Mouse (Mus musculus): ENCODE measurements around the gene Dlgap1. TPM values are rescaled to one million over a fixed set of nuclear protein-coding genes. Genes with fewer than 3 reads are reported as not detected.
"Not testable (repeated sequence)": the region's sequence is repeated elsewhere in the genome, so short reads cannot be mapped to it uniquely, and the experiment has no call there.

The Dlgap1 gene
- total RNA-seq, 2 experiments from 2014 or later, result 539 to 547 TPM

DNA sequence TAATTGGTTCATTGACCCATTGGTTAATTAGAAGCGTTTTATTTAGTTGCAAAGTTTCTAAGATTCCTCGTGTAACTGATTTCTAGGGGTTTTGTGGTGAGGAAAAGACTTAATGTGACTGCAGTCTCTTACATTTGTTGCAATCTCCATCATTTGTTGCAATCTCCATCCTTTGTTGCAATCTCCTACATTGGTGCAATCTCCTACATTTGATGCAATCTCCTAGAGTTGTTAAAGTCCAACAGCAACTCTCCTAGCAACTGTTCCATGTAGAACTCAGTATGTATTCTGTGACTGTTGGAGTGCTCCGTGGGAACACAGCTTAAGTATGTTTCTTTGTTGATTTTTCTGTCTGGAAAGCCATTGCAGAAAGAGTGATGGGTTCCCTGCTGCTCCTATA is 565.4 kb downstream of the Dlgap1 start:
- no peak for TF ChIP-seq CTCF (conservative IDR thresholded peaks at IDR 0.05)
- Histone ChIP-seq H3K4me3 (no peak overlapping the region), H3K27ac (0 out of 2 replicates have a peak overlapping the region, but pooled peaks have one; percentile 23)
- DNase-seq (ENCODE audit: low spot score in 2 of 2), result no peak

DNA sequence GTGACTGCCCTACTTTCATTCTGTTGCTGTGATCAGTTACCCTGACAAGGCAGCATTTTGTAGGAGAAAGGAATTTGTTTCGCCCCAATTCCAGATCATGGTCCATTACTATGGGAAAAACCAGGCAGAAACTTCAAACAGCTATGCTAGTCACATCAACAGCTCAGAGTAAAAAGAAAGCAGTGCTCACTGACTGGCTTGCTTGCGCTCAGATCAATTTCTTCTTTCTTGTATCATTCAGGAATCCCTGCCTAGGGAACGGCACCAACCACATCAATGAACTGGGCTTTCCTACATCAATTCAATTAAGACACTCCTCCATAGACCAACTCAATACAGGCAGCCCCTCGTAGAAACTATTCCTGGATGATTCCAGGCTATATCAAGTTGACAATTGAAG is 572.9 kb downstream of the Dlgap1 start:
- DNase-seq (ENCODE audit: low spot score in 2 of 2), result no peak
- Histone ChIP-seq H3K27ac (peak overlapping the region; percentile 14; the same call in 1 of the 2 replicates), H3K4me3 (no peak overlapping the region)
- TF ChIP-seq CTCF (conservative IDR thresholded peaks at IDR 0.05), result no peak

DNA sequence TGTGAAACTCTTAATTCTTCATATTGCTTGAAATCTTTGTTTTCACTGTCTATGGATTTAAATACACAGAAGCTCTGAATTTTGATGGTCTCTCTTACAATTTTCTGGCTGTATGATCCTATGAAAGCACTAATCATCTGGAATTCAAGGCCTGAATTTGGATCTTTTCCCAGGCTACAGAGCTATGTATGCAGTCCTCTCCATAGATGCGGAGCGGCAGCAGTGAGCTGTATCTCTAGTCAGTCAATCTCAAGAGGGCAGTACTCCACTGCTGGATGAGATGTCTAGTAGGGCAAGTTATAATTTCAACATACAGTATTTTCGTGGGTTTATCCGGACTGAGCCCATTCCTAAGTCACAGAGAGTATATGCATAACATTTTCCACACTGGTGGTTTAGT is 581.9 kb downstream of the Dlgap1 start:
- TF ChIP-seq CTCF (conservative IDR thresholded peaks at IDR 0.05), result peak; percentile 56
- no peak for DNase-seq (ENCODE audit: low spot score in 2 of 2)
- peak overlapping the region; percentile 21; the same call in 1 of the 2 replicates for H3K27ac ChIP-seq
- no peak overlapping the region for H3K4me3 ChIP-seq

DNA sequence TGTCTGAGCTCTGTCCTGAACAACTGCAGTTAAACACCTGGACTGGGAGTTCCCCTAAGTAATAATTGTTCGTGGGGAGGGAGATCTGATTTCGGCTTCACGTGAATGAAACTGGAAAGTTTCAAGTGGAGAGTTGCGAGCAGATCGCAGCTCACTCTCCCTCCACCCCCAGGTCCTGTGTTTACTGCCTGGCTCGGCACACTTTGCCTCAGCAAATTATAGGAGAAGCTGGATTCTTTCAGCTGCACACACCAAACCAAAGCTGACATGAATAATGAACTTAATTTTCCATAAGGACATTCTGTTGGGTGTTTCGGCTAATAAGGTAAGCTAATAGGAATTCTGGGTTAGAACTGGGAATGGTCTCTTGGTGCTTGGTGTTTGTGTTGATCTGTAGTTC is 592.7 kb downstream of the Dlgap1 start:
- TF ChIP-seq CTCF (conservative IDR thresholded peaks at IDR 0.05), result no peak
- no peak for DNase-seq (ENCODE audit: low spot score in 2 of 2)
- peak overlapping the region; percentile 16; the same call in 1 of the 2 replicates for H3K4me3 ChIP-seq
- peak overlapping the region; percentile 70 for H3K27ac ChIP-seq

DNA sequence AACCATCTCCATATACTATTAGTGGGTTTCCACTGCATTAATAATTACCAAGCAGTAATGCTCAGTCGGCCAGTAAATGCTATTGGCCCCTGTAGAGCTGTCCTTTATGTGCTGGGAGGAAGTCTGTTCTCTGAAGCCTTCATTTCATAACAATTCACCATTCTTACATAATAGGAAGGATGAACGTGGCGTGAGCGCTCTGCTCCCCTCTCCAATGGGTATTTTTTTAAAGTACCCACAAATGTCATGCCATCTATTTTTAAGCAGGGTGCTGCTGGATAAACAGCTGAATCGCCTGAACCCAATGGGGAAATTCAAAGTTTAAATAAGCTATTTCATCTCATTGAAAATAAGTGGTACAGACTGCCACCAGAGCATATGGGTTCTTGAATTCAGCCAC is 602.0 kb downstream of the Dlgap1 start:
- TF ChIP-seq CTCF (conservative IDR thresholded peaks at IDR 0.05), result no peak
- H3K27ac ChIP-seq, result peak overlapping the region; percentile 88
- peak in 1 of 2 experiments; percentile 34 for DNase-seq (ENCODE audit: low spot score in 2 of 2)
- no peak overlapping the region for H3K4me3 ChIP-seq

DNA sequence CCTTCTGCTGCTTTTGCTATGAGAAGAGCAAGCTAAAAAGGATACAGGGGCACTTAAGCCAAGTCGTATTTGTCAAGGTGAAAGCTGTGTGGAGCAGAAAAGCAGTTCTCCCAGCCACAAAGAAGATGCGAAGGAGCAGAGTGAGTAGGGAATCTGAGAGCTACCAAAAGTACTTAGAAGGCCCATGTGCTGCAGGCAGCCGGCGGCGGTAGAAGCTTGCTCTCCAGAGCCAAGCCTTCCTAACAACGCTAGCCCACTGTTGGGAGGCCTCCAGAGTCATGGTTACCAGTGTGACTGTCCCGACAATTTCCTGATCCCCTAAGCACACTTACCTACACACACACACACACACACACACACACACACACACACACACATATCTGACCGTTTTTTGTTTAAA is 614.2 kb downstream of the Dlgap1 start:
- Histone ChIP-seq H3K27ac (peak overlapping the region; percentile 60), H3K4me3 (no peak overlapping the region)
- no peak for TF ChIP-seq CTCF (conservative IDR thresholded peaks at IDR 0.05)
- DNase-seq (ENCODE audit: low spot score in 2 of 2), result no peak

DNA sequence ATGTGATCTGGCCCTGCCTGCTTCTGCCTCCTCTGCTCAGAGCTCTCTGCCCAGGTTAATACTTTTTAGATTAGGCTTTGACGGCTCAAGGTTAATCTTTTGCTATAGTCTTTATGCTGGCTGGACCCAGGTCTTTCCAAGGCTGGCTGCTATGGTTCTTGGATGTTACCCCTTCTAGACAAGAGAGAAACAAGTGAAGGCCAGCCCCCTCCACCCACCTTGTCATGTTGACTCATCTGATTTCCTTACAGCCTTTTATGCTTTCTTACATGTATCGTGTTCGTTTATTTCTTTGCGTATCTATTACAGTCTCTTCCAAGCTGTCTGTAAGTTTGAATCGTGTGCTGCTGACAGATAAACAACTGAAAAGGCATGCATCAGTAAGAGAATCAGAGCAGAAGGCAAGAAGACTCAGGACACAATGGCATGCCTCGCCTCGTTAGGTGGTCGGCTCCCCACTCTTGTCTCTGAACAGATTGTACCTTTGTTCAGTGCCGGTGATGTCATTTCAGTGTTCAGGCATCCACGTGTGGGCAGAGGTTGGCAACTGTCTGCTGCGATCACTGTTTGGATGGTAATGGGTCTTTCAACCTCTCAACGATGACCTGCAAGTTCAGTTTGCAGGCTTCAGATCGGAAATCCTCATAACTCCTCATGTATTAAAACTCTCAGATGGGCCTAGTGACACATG is 618.0 kb downstream of the Dlgap1 start:
- no peak for TF ChIP-seq CTCF (conservative IDR thresholded peaks at IDR 0.05)
- no peak for DNase-seq (ENCODE audit: low spot score in 2 of 2)
- H3K4me3 ChIP-seq, result no peak overlapping the region
- H3K27ac ChIP-seq, result peak overlapping the region; percentile 82

DNA sequence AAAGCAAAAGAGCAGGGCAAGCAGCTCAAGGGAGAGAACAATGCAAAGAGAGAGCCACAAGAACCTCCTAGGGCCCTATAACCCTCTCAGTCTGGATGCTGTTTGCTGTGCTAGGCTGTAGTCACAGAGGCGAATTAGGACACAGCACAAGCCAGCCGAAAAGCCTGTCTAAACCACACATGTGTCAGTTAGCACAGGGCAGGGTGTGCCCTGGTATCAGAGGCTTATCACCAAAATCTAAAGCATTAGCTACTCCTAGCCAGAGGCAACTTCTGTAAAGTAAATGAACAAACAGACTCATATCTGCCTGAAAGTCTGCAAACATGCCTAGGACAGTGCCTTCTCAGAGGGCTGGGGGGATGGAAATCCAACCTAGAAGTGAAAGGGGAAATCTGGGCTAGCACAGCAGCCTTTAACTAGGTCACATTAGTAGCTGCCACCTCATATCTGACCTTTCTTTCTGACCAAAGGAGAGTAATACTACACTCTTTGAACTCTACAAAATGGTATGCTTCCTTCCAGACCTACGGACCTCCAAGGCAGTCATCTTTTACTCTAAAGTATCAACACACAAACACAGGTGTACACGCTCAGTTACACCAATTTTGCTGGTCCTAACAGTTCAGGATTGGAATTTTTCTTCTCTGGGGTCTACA is 619.2 kb downstream of the Dlgap1 start:
- not testable (repeated sequence) for H3K4me3 ChIP-seq; DNase-seq (ENCODE audit: low spot score in 2 of 2)
- peak overlapping the region; percentile 82 for H3K27ac ChIP-seq

DNA sequence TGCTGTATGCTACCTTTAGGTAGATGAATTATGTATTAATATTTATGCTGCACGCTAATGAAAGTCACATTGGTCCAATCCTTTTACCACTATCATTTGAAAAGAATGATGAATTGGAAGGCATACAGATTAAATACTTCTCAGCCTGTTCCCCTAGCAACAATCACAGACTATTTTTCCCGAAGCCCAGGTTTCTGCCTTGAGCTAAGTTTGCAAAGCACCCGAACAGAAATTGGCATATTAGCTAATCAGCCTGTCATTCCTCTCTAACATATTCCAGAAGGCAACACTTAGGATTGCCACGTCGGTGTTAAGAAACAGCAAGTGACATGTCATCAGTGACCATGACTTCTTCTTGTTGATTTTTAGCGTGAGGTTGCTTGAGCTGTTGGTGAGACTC is 619.8 kb downstream of the Dlgap1 start:
- H3K27ac ChIP-seq, result peak overlapping the region; percentile 80
- no peak overlapping the region for H3K4me3 ChIP-seq
- DNase-seq (ENCODE audit: low spot score in 2 of 2), result no peak
- no peak for TF ChIP-seq CTCF (conservative IDR thresholded peaks at IDR 0.05)

DNA sequence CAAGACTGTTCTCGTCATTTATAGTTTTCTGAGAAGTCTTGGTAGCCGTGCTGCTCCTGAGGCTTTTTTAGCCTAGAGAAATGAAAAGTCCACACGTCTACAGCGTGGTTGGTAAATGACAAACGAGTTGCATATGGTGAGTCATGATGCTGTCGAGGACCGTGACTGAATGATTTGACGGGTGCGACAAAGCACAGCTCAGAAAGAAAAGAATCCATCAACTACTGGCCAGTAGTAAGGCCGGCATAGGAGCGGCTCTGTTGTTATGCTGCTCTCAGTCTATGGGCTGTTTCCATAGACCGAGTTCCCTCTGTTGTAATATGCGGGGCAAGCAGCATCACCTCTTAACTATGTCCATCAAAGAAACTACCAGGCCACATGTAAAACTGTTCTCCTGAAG is 620.3 kb downstream of the Dlgap1 start:
- no peak for TF ChIP-seq CTCF (conservative IDR thresholded peaks at IDR 0.05)
- no peak for DNase-seq (ENCODE audit: low spot score in 2 of 2)
- no peak overlapping the region for H3K4me3 ChIP-seq
- H3K27ac ChIP-seq, result peak overlapping the region; percentile 80

DNA sequence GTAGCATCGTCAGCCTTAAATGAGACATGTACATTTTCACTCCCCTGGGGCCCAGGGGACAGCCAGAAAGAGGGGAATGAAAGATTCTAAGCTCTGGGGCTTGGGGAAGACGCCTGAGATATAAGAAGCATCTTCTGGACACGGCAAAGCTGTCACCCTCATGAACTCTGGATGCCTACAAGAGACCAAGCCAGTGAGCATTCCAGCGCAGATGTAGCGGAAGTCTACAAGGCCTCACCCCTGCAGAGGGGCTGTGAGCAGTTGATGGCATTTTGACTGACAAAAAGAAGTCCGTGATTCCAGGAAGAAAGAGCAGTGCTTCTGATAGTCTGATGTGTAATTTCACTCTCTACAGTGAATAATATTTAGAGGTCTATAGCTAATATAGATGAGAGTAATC is 621.6 kb downstream of the Dlgap1 start:
- H3K27ac ChIP-seq, result peak overlapping the region; percentile 29; the same call in 1 of the 2 replicates
- no peak for DNase-seq (ENCODE audit: low spot score in 2 of 2)
- TF ChIP-seq CTCF (conservative IDR thresholded peaks at IDR 0.05), result no peak
- H3K4me3 ChIP-seq, result no peak overlapping the region

DNA sequence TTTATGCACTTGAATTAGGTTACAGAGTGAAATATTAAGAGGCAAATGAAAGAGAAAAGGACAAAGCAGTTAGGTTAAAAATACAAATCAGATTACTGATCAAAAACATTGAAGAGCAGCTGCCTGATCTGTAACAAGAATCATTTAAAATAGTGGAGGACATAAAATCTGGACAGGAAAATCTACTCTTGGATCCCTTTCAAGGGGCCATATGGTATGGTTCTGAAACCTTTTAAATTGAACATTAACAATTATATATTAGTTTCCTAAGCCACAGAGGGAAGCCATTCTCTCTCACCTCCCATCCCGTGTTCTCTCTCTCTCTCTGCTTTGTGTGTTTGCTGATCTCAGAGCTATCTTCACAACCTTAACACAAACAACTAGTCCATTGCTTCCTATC is 625.4 kb downstream of the Dlgap1 start:
- peak overlapping the region; percentile 70 for H3K27ac ChIP-seq
- no peak for DNase-seq (ENCODE audit: low spot score in 2 of 2)
- H3K4me3 ChIP-seq, result no peak overlapping the region
- TF ChIP-seq CTCF (conservative IDR thresholded peaks at IDR 0.05), result no peak

DNA sequence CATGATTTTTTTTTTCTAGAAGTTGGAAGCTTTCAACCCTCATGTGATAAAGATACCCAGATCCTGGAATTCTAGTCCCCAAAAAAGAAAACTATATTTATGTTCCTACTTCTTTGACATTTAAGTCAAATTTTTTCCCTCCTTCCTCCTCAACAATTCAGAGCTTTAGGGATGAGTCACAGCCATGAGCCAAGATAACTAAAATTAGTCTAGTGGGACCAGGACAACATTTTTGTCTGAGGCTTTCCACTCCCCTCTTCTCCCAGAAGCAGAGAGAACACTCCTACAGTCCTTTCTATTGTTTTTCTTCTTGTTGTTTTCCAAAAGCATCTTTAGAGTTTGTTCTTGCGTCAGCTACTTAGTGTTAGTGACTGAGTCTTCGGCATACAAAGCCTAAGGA is 627.5 kb downstream of the Dlgap1 start:
- no peak overlapping the region for H3K4me3 ChIP-seq
- no peak for DNase-seq (ENCODE audit: low spot score in 2 of 2)
- peak overlapping the region; percentile 70 for H3K27ac ChIP-seq
- no peak for TF ChIP-seq CTCF (conservative IDR thresholded peaks at IDR 0.05)

DNA sequence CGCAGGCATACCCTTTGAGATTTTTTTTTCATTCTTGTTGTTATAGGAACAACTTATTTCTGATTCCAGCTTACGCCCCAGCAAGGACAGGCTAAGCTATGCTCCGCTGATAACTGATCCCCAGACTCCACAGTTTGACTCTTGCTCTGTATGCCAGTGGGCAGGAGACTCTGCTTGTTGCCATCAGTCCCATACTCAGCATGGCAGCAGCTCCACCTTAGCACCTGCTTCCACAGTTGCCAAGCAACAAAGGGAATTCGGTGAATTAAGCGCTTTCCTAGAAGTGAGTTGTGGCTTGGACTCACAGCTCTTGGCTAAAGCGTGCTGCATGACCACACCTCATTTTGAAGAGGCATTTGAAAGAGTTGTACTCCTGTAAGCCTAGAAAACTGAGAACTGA is 631.6 kb downstream of the Dlgap1 start:
- no peak overlapping the region for H3K4me3 ChIP-seq
- no peak for DNase-seq (ENCODE audit: low spot score in 2 of 2)
- H3K27ac ChIP-seq, result peak overlapping the region; percentile 65
- no peak for TF ChIP-seq CTCF (conservative IDR thresholded peaks at IDR 0.05)
